Mouse (Mus musculus): ENCODE results near the gene Fignl2. TPM values are rescaled to one million over a fixed set of nuclear protein-coding genes. Genes with fewer than 3 reads are reported as not detected.

Gene Fignl2
- polyA plus RNA-seq, 1 experiment from 2014 or later: 0.81 TPM

- no peak overlapping the region for H3K4me2 ChIP-seq (ENCODE audit: low read depth, low read length)
- DNase-seq (ENCODE audit: low spot score) (no peak), ATAC-seq (replicated peaks; ENCODE audit: insufficient number of reproducible peaks, low FRiP score, low TSS enrichment, low read depth) (no peak)
- no peak overlapping the region for H3K4me3 ChIP-seq (ENCODE audit: low read depth, low read length)
- peaks cover 33% of the 10 kb centered on the region for H3K27me3 ChIP-seq (ENCODE audit: control insufficient read depth, insufficient read depth, low read length)
- no peaks in the 10 kb centered on the region; the same call in 1 of the 2 replicates for H3K9me3 ChIP-seq (replicated peaks; ENCODE audit: control insufficient read depth, low read length)
- H3K4me1 ChIP-seq (ENCODE audit: control insufficient read depth, insufficient read depth, low read length): peaks cover 13% of the 10 kb centered on the region
- no peaks in the 10 kb centered on the region for H3K36me3 ChIP-seq (replicated peaks; ENCODE audit: control insufficient read depth, insufficient read depth, low read depth, low read length)
- H3K9ac ChIP-seq (replicated peaks; ENCODE audit: low read length): no peak overlapping the region
- H3K27ac ChIP-seq (replicated peaks; ENCODE audit: low read depth, low read length): no peak overlapping the region
- WGBS: 46% methylated on average over 5 of the region's 5 CpGs
Measured at GRCm38 (mm10) chr15:101048338-101048896, 29.9 kb downstream of the Fignl2 start.

GRCm38 (mm10) chr15:101047194-101047555, 31.2 kb downstream of the Fignl2 start, which contains the start of gene Gm47841:
Gene Gm47841, minus strand, starts transcription at chr15:101047397.
- Histone ChIP-seq H3K27me3 (ENCODE audit: control insufficient read depth, insufficient read depth, low read length) (peaks cover 24% of the 10 kb centered on the region), H3K4me3 (ENCODE audit: low read depth, low read length) (peak within 1 kb of the TSS; percentile 37), H3K4me1 (ENCODE audit: control insufficient read depth, insufficient read depth, low read length) (peaks cover 9% of the 10 kb centered on the region; the same call in 1 of the 2 replicates), H3K9me3 (replicated peaks; ENCODE audit: control insufficient read depth, low read length) (no peaks in the 10 kb centered on the region), H3K9ac (replicated peaks; ENCODE audit: low read length) (peak within 1 kb of the TSS; percentile 52), H3K4me2 (ENCODE audit: low read depth, low read length) (peak within 1 kb of the TSS; percentile 94), H3K36me3 (replicated peaks; ENCODE audit: control insufficient read depth, insufficient read depth, low read depth, low read length) (no peaks in the 10 kb centered on the region), H3K27ac (replicated peaks; ENCODE audit: low read depth, low read length) (no peak within 1 kb of the TSS)
- under 1% methylated on average over 23 of the region's 23 CpGs for WGBS
- peak; percentile 54 for DNase-seq (ENCODE audit: low spot score)
- ATAC-seq (replicated peaks; ENCODE audit: insufficient number of reproducible peaks, low FRiP score, low TSS enrichment, low read depth): no peak; the same call in 1 of the 2 replicates

- DNase-seq (ENCODE audit: low spot score): peak; percentile 37
- Histone ChIP-seq H3K9me3 (replicated peaks; ENCODE audit: control insufficient read depth, low read length) (no peaks in the 10 kb centered on the region), H3K27me3 (ENCODE audit: control insufficient read depth, insufficient read depth, low read length) (peaks cover 24% of the 10 kb centered on the region), H3K4me2 (ENCODE audit: low read depth, low read length) (peak overlapping the region; percentile 94), H3K9ac (replicated peaks; ENCODE audit: low read length) (peak overlapping the region; percentile 52), H3K4me3 (ENCODE audit: low read depth, low read length) (peak overlapping the region; percentile 37), H3K4me1 (ENCODE audit: control insufficient read depth, insufficient read depth, low read length) (peaks cover 9% of the 10 kb centered on the region; the same call in 1 of the 2 replicates), H3K27ac (replicated peaks; ENCODE audit: low read depth, low read length) (no peak overlapping the region), H3K36me3 (replicated peaks; ENCODE audit: control insufficient read depth, insufficient read depth, low read depth, low read length) (no peaks in the 10 kb centered on the region)
- 0 out of 2 replicates have a peak, but pooled peaks have one; percentile 32 for ATAC-seq (replicated peaks; ENCODE audit: insufficient number of reproducible peaks, low FRiP score, low TSS enrichment, low read depth)
- under 1% methylated on average over 57 of the region's 77 CpGs for WGBS
Measured at GRCm38 (mm10) chr15:101046527-101047193, 31.7 kb downstream of the Fignl2 start.

DNA sequence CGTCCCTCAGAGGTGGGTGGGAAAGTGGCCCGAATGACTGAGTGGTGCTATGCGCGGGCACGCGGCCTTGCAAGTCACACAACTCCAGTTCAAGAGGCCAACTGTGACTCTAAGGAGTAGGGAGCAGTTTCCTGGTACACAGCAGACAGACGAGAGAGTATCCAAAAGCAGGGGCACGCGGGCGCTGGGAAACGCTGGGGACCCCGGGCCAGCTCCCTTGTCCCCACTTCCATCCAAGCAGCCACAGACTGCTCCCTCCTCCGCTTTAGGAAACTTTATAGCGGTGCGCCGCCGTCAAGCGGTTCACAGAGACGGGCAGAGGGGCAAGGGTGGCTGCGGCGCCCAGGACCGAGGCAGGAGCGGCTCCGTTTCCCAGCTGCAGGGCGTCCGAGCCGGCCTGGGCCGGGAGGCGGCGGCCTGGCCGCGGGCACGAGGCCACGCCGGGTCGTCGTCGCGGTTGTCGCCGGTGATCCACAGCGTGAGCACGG, 32.3 kb downstream of the Fignl2 start:
- Histone ChIP-seq H3K27ac (replicated peaks; ENCODE audit: low read depth, low read length) (no peak overlapping the region), H3K4me3 (ENCODE audit: low read depth, low read length) (peak overlapping the region; percentile 37), H3K9ac (replicated peaks; ENCODE audit: low read length) (peak overlapping the region; percentile 52), H3K36me3 (replicated peaks; ENCODE audit: control insufficient read depth, insufficient read depth, low read depth, low read length) (no peaks in the 10 kb centered on the region), H3K4me1 (ENCODE audit: control insufficient read depth, insufficient read depth, low read length) (peaks cover 9% of the 10 kb centered on the region; the same call in 1 of the 2 replicates), H3K4me2 (ENCODE audit: low read depth, low read length) (peak overlapping the region; percentile 94), H3K9me3 (replicated peaks; ENCODE audit: control insufficient read depth, low read length) (no peaks in the 10 kb centered on the region), H3K27me3 (ENCODE audit: control insufficient read depth, insufficient read depth, low read length) (peaks cover 24% of the 10 kb centered on the region)
- 0 out of 2 replicates have a peak, but pooled peaks have one; percentile 7 for ATAC-seq (replicated peaks; ENCODE audit: insufficient number of reproducible peaks, low FRiP score, low TSS enrichment, low read depth)
- 1% methylated on average over 43 of the region's 43 CpGs for WGBS
- no peak for DNase-seq (ENCODE audit: low spot score)

DNA sequence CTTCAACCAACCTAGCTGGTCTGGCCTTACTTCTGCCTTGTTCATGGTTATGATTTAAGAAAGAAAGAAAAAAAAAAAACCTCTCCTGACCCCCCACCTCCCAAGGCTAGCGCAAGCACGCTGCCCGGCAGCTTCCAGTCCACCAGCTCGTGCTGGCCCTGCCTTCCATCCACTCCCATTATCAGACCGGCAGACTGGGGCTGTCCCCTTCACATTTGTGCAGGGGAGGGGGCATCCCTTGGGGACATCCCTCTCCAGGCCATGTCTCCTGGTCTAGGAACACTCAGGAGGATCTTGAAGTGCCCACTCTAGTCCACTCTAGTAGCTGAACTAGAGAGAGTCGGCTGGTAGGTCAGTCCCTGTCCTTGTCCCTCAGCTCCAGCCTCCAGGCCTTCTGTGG, 33.8 kb downstream of the Fignl2 start:
- no peak for ATAC-seq (replicated peaks; ENCODE audit: insufficient number of reproducible peaks, low FRiP score, low TSS enrichment, low read depth)
- H3K4me2 ChIP-seq (ENCODE audit: low read depth, low read length): no peak overlapping the region
- H3K4me3 ChIP-seq (ENCODE audit: low read depth, low read length): no peak overlapping the region
- H3K27ac ChIP-seq (replicated peaks; ENCODE audit: low read depth, low read length): no peak overlapping the region
- 25% methylated on average over 6 of the region's 6 CpGs for WGBS
- H3K9ac ChIP-seq (replicated peaks; ENCODE audit: low read length): no peak overlapping the region
- no peak for DNase-seq (ENCODE audit: low spot score)
- H3K9me3 ChIP-seq (replicated peaks; ENCODE audit: control insufficient read depth, low read length): no peaks in the 10 kb centered on the region
- H3K4me1 ChIP-seq (ENCODE audit: control insufficient read depth, insufficient read depth, low read length): peaks cover 9% of the 10 kb centered on the region; the same call in 1 of the 2 replicates
- no peaks in the 10 kb centered on the region for H3K36me3 ChIP-seq (replicated peaks; ENCODE audit: control insufficient read depth, insufficient read depth, low read depth, low read length)
- H3K27me3 ChIP-seq (ENCODE audit: control insufficient read depth, insufficient read depth, low read length): peaks cover 24% of the 10 kb centered on the region

GRCm38 (mm10) chr15:101042613-101043012, 35.8 kb downstream of the Fignl2 start:
- peaks cover 22% of the 10 kb centered on the region for H3K27me3 ChIP-seq (ENCODE audit: control insufficient read depth, insufficient read depth, low read length)
- H3K9ac ChIP-seq (replicated peaks; ENCODE audit: low read length): no peak overlapping the region
- no peak overlapping the region for H3K4me2 ChIP-seq (ENCODE audit: low read depth, low read length)
- 23% methylated on average over 6 of the region's 6 CpGs for WGBS
- H3K36me3 ChIP-seq (replicated peaks; ENCODE audit: control insufficient read depth, insufficient read depth, low read depth, low read length): no peaks in the 10 kb centered on the region
- H3K9me3 ChIP-seq (replicated peaks; ENCODE audit: control insufficient read depth, low read length): no peaks in the 10 kb centered on the region
- H3K4me3 ChIP-seq (ENCODE audit: low read depth, low read length): no peak overlapping the region
- H3K4me1 ChIP-seq (ENCODE audit: control insufficient read depth, insufficient read depth, low read length): peaks cover 9% of the 10 kb centered on the region; the same call in 1 of the 2 replicates
- no peak overlapping the region for H3K27ac ChIP-seq (replicated peaks; ENCODE audit: low read depth, low read length)
- ATAC-seq (replicated peaks; ENCODE audit: insufficient number of reproducible peaks, low FRiP score, low TSS enrichment, low read depth): no peak
- DNase-seq (ENCODE audit: low spot score): peak; percentile 80

GRCm38 (mm10) chr15:101041966-101042365, 36.4 kb downstream of the Fignl2 start:
- Histone ChIP-seq H3K9me3 (replicated peaks; ENCODE audit: control insufficient read depth, low read length) (no peaks in the 10 kb centered on the region), H3K4me3 (ENCODE audit: low read depth, low read length) (no peak overlapping the region), H3K4me1 (ENCODE audit: control insufficient read depth, insufficient read depth, low read length) (peaks cover 7% of the 10 kb centered on the region; the same call in 1 of the 2 replicates), H3K4me2 (ENCODE audit: low read depth, low read length) (no peak overlapping the region), H3K27ac (replicated peaks; ENCODE audit: low read depth, low read length) (no peak overlapping the region), H3K27me3 (ENCODE audit: control insufficient read depth, insufficient read depth, low read length) (peaks cover 16% of the 10 kb centered on the region), H3K9ac (replicated peaks; ENCODE audit: low read length) (no peak overlapping the region), H3K36me3 (replicated peaks; ENCODE audit: control insufficient read depth, insufficient read depth, low read depth, low read length) (no peaks in the 10 kb centered on the region)
- DNase-seq (ENCODE audit: low spot score) (no peak), ATAC-seq (replicated peaks; ENCODE audit: insufficient number of reproducible peaks, low FRiP score, low TSS enrichment, low read depth) (no peak)
- 67% methylated on average over 6 of the region's 6 CpGs for WGBS

GRCm38 (mm10) chr15:101039651-101040050, 38.7 kb downstream of the Fignl2 start:
- no peaks in the 10 kb centered on the region for H3K9me3 ChIP-seq (replicated peaks; ENCODE audit: control insufficient read depth, low read length)
- 65% methylated on average over 17 of the region's 17 CpGs for WGBS
- H3K4me1 ChIP-seq (ENCODE audit: control insufficient read depth, insufficient read depth, low read length): no peaks in the 10 kb centered on the region
- no peak for DNase-seq (ENCODE audit: low spot score)
- H3K9ac ChIP-seq (replicated peaks; ENCODE audit: low read length): no peak overlapping the region
- no peak overlapping the region for H3K4me2 ChIP-seq (ENCODE audit: low read depth, low read length)
- H3K36me3 ChIP-seq (replicated peaks; ENCODE audit: control insufficient read depth, insufficient read depth, low read depth, low read length): no peaks in the 10 kb centered on the region
- H3K27ac ChIP-seq (replicated peaks; ENCODE audit: low read depth, low read length): no peak overlapping the region
- H3K4me3 ChIP-seq (ENCODE audit: low read depth, low read length): no peak overlapping the region
- ATAC-seq (replicated peaks; ENCODE audit: insufficient number of reproducible peaks, low FRiP score, low TSS enrichment, low read depth): no peak
- H3K27me3 ChIP-seq (ENCODE audit: control insufficient read depth, insufficient read depth, low read length): peaks cover 5% of the 10 kb centered on the region
